Mouse (Mus musculus) heart, adult 18-20 months (tissue): ENCODE data around the gene Slc22a29. TPM values are rescaled to one million over a fixed set of nuclear protein-coding genes. Genes with fewer than 3 reads are reported as not detected.
"Not testable (repeated sequence)": the region's sequence is repeated elsewhere in the genome, so short reads cannot be mapped to it uniquely, and the experiment has no call there.

Experiments
- DNase-seq, 2 experiments: peaks; one replicate each; pipeline ENCODE4 v3.0.0; 2021 to 2022; ENCODE audit warnings: mixed read lengths in 1 of 2
- long read RNA-seq, 2 experiments: library from polyadenylated mRNA; stranded (forward); transcript quantifications; one replicate each; pipeline ENCODE4 v2.0.0; 2021
- total RNA-seq, 2 experiments: library from RNA; stranded (reverse); gene quantifications; 2 replicates each; pipeline ENCODE4 v1.2.3; 2021

Gene Slc22a29
- not detected for total RNA-seq
- long read RNA-seq, experiment 1 = 0 reads
- long read RNA-seq, experiment 2 = 0 reads

DNA sequence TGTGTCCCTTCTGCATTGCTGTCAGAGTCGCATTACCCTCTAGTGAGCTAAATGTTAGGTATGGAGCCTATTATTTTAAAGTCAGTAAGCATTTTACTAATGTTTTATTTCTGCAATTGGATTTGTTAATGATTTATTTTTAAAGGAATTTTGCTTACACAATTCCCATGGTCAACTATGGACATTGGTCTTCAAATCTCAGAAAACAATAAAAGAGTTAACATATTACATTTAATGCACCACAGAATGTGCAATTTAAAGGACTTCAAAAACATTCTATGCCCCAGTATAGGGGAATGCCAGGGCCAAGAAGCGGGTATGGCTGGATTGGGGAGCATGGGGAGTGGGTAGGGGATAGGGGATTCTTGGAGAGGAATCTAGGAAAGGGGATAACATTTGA is at the start of gene Slc22a29:
TSS of gene Slc22a29 (minus strand) at position 101 of the 400 bp plus-strand sequence.
- no peak for DNase-seq

DNA sequence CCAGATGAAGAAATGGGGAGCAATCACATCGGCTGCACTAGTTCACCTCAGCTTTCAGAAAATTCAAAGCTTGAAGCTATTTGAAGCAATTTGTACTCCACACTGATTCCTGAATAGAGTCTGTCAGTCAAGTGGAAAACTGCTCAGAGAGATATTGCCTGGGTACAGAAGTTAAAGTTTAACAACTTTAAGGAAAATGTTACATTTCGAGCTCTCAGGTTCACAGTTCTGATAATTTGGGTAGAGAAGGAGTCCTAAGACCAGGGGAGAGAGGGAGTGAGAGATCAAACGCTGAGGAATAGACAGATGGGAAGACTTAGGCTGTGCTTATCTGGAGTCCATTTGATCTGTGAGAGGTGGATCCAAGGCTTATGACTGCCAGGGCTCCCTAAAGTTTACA is 46.6 kb upstream of the Slc22a29 start:
- no peak for DNase-seq

DNA sequence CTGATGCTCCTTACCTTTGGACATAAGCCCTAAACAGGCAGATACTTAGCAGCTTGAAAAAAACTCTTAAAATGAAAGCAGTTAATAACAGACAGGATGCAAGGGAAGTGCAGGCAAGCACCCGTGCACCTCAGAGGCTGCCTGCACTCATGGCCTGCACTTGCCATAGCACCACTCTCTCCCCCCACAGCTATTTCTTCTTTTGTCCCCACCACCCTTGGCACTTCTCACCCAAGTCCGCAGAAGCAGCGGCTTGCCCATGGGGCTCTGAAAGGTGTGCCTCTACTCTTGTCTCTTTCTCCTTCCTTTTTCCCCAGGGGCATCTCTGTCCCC is 34.0 kb upstream of the Slc22a29 start:
- no peak for DNase-seq

DNA sequence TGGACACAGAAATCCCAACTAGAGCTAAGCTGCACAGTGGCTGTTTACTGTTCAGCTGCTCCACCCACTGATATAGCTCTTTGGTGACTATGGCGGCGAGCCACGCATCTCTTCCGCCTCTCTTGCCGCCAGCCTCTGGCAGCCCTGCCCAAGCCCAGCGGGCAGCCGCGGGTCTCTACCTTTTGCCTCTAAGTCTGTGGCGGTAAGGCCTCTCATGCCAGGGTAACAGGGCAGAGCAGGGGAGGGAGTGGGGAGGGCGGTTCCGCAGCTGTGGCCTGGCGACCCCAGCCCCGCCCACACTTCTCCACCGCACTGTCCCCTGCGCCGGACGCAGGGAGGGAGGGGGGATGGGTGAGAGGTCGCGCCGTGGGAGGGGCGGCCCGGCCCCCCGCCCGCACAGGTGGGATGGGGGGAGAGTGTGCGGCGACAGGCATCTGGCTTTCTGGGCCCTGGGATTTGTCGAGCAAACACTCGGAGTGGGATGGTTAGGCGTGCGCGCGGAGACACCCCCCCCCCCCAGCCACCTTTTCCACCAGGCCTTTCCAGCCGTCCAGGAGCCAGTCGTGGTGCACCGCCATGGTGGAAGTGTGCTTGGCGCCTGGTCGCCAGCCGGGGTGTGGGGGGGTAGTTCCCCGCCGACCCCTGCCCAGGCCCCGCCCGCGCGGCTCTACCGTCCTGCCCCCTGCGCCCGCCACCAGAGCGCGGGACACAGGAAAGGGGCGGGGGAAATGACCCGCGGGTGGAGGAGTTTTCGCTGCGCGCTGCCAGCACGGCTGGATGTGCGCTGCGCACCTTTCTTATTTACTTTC is 33.4 kb upstream of the Slc22a29 start:
- DNase-seq = peak; percentile 43 to 52

DNA sequence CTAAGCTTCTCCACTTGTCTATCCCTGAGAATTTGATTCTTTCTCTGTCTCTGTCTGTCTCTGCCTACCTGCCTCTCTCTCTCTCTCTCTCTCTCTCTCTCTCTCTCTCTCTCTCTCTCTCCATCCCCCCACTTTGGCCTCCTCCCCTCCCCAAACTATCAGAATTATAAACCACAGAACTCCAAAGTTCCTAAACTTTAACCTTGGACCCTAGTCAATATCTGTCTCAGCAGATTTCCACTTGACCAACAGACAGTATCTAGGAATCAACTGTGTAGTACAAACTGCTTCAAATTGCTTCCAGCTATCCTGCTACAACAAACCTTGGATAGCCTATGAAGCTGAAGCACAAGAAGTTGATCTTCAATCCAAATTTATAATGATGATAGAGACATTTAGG is 10.2 kb upstream of the Slc22a29 start:
- DNase-seq = no peak

DNA sequence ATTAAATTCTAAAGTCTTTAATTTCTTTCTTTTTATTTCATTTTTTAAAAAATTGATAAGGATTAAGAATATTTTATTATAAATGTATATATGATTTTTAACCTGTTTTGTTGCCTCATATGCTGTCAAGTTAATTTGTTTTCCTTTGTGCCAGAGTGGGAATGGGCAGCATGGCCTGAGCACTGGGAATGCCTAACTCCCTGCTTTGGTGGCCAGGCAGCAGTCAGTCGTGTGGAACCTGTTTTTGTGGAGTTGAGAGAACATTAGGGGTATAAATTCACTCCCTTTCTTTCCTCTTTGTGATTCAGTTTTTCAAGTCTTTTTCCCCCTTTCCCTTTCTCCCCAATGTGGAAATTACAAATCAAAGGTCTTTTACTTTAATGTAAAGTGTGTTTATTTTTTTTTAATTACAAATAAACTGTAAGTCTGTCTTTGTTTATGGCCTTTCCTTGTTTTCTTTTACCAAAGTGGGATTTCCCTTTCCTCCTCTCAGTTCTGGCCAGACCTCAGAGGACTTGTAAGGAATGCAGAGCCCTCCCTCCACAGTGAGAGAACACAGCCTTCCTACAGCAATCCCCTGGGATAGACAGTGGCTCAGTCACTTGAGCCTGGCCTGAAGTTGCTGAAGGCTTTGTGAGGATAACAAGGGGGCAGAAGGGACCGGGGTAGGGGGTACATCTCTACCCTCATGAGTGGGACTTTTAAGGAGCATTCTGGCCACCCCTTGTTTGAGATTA is 69.7 kb downstream of the Slc22a29 start:
- DNase-seq = no peak

DNA sequence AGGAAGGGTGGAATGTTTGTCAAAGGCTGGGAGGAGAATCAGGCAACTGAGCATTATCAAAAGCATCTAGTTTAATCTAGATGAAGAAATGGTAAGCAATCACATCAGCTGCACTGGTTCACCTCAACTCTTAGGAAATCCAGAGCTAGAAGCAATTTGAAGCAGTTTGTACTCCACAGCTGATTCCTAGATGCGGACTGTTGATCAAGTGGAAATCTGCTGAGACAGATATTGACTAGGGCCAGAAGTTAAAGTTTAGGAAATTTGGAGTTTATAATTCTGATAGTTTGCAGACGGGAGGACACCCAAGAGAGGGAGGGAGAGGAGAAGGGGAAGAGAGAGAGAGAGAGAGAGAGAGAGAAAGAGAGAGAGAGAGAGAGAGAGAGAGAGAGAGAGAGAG is 76.0 kb downstream of the Slc22a29 start:
- DNase-seq = not testable (repeated sequence)

DNA sequence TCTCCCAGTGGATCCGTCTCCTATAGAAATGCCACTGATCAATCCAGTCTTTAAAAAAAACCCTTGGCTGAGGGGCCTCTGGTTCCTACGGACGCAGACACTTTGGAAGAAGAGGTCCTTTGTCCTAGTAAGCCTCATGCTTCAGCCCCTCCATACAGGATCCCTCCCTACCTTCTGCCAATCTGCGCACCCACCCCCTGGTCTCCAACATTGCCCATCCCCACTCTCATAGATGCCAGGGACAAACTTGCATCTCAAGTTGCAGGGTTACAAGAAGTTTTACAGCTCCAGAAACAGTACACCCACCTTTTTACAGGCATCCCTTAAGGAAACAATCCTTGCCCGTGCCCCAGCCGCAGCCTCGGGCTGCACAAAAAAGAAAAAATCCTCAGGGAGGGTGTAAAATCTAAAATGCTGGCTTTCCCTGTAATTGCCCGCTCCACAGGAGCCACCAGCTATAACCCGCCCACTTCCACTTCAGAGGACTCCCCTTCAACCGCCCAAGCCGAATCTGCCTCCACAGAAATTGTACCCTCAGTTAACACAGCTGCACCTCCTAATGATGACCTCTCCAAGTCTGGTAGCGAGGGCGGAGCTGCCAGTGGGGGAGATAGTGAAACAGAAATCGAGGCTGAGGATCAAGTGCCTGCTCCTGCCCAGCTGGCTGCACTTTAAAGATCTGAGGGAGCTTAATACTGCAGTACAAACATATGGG is 84.4 kb downstream of the Slc22a29 start:
- DNase-seq = not testable (repeated sequence)

DNA sequence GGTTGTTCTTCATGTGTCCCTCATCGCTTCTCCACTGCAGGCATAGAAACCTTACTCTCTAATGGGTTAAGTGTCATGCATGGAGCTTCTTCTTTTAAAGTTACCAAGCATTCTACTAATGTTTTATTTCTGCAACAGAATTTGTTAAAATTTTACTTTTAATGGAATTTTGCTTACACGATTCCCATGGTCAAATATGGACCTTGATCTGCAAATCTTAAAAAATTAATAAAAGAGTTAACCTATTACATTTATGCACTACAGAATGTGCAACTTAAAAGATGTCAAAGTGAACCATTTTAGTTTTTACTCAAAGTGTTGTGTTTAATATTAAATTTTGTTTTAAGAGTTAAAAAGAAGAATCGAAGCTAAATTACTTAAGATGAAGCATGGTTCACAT is 86.8 kb downstream of the Slc22a29 start, which contains the start of gene Slc22a28:
TSS of gene Slc22a28 (minus strand) at position 102 of the 400 bp plus-strand sequence.
- not testable (repeated sequence) for DNase-seq

Other genes with a start within 250 kb of the Slc22a29 start
- gene Slc22a28, start 86.9 kb downstream of the Slc22a29 start, total RNA-seq = not detected
- not detected for gene Slc22a30, start 186.2 kb upstream of the Slc22a29 start, total RNA-seq